In genomic region chr6:115675508-115676336, GRCm38 (mm10) we compare ENCODE assay signal across 8 mouse cellular contexts. TPM values are rescaled to one million over a fixed set of nuclear protein-coding genes. Genes with fewer than 3 reads are reported as not detected.
DNase-seq lines count a peak whose midpoint lies in the region; ATAC-seq lines count a peak whose summit lies in the region.

No protein-coding gene starts in this region.

- H3K9me3 ChIP-seq in hindbrain, embryonic 13.5 days = no peaks in the 10 kb centered on the region

- H3K9ac ChIP-seq in hindbrain, embryonic 13.5 days = peak overlapping the region; percentile 100

- no peaks in the 10 kb centered on the region for H3K36me3 ChIP-seq in hindbrain, embryonic 13.5 days

- no peaks in the 10 kb centered on the region for H3K27me3 ChIP-seq in hindbrain, embryonic 13.5 days

- under 1% methylated on average over 53 of the region's 53 CpGs for WGBS in hindbrain, embryonic 13.5 days

- H3K4me2 ChIP-seq in hindbrain, embryonic 13.5 days = peak overlapping the region; percentile 87

- H3K4me1 ChIP-seq in hindbrain, embryonic 13.5 days (replicated peaks) = peaks cover 37% of the 10 kb centered on the region

- peak overlapping the region; percentile 78 for H3K4me3 ChIP-seq in hindbrain, embryonic 13.5 days

- peak; percentile 68 for ATAC-seq in hindbrain, embryonic 13.5 days (ENCODE audit: low FRiP score)

- H3K27ac ChIP-seq in hindbrain, embryonic 13.5 days = peak overlapping the region; percentile 99

- peak; percentile 30 for DNase-seq in T-cell, adult 2 months (ENCODE audit: low spot score)
- DNase-seq in cerebellum, postnatal 25 days = peak; percentile 85 to 87
- DNase-seq in frontal cortex, postnatal 36 days (ENCODE audit: low spot score in 2 of 2) = peak; percentile 65 to 67
- peak; percentile 29 for DNase-seq in left cerebral cortex, adult 11 months (ENCODE audit: low spot score)
- peak; percentile 71 for DNase-seq in lung, postnatal 25 days (ENCODE audit: low spot score)
- peak; percentile 59 for DNase-seq in retina, postnatal 1 day
- DNase-seq in urinary bladder, postnatal 10 days (ENCODE audit: low spot score) = peak; percentile 47

RNA-seq across cellular contexts. Expression of gene Raf1, which starts 0.7 kb away (rescaled TPM):
- polyA plus RNA-seq in hindbrain, embryonic 13.5 days (2015; fragmentation: Nextera tagmentation; extraction: Ambion mirVana) = 147 and 149 TPM in 2 replicates

Comparison
In these comparisons a context has a peak if more than half of its experiments do, and no peak if none do; other contexts are left out.
1. Peak in every context shown above with its lines: DNase-seq, ATAC-seq, H3K4me3 ChIP-seq and H3K27ac ChIP-seq.
2. DNase-seq: peak in every context shown above with its lines; median percentile 86 in cerebellum, postnatal 25 days; 71 in lung, postnatal 25 days; 66 in frontal cortex, postnatal 36 days; 59 in retina, postnatal 1 day; 47 in urinary bladder, postnatal 10 days; 30 in T-cell, adult 2 months; 29 in left cerebral cortex, adult 11 months.